Mouse (Mus musculus): ENCODE results near the gene Sh3d19. TPM values are rescaled to one million over a fixed set of nuclear protein-coding genes. Genes with fewer than 3 reads are reported as not detected.
A peak's percentile ranks its signal among the peaks of the same experiment; 100 is the strongest.
"Not testable (repeated sequence)": the region's sequence is repeated elsewhere in the genome, so short reads cannot be mapped to it uniquely, and the experiment has no call there.

The Sh3d19 gene
- polyA plus RNA-seq, 1 experiment from 2014 or later = 23.0 TPM

DNA sequence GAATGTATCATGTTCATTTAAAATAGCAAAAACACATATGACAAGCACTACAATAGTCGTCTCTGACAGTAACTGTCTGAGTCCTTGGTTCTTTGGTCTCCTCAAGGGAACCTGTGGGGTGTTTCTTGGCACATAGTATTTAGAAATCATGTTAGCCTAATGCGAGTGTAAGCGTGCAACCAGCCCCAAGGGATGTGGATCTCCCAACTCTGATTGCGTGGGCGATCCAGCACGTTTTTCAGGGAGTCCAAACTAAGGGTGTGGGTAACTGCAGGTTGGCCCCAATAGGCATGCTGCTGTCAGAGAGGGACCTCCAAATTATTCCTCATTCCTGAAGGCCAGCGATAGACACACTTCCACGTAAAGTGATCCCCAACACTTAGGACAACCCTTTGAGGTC, 1.9 kb upstream of the Sh3d19 start:
- Histone ChIP-seq H3K27me3 (ENCODE audit: control insufficient read depth, insufficient read depth, low read length) (no peaks in the 10 kb centered on the region), H3K9me3 (ENCODE audit: control insufficient read depth, low read length) (no peaks in the 10 kb centered on the region), H3K36me3 (ENCODE audit: control insufficient read depth, insufficient read depth, low read length) (no peaks in the 10 kb centered on the region), H3K9ac (ENCODE audit: low read length) (no peak overlapping the region), H3K4me3 (ENCODE audit: low read depth, low read length) (no peak overlapping the region), H3K4me1 (replicated peaks; ENCODE audit: control insufficient read depth, insufficient read depth) (no peaks in the 10 kb centered on the region), H3K4me2 (replicated peaks; ENCODE audit: low read depth) (no peak overlapping the region), H3K27ac (replicated peaks) (no peak overlapping the region)
- DNase-seq (ENCODE audit: low spot score) = no peak
- no peak for ATAC-seq (ENCODE audit: low FRiP score, low TSS enrichment)
- WGBS = 83% methylated on average over 8 of the region's 8 CpGs
- no peak for TF ChIP-seq CTCF (IDR thresholded peaks at IDR 0.05; ENCODE audit: low read depth)

DNA sequence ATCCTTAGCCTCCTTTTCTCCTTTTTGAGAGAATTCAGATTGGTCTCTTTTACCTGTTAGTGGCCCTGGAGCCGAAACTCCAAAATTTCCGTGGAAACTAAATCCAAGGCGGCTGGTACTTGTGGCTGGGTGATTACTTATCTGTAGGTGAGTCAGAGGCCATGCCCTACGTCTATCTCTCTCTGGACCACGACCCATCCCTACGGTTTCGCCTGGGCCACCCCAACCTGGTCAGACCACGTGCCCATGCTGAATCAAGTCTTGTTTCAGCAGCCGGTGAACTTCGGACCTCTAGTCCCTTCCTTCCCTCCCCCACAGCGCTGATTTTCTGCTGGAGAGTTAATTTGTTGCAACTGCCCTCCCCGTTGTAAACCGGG, 678 bp downstream of the Sh3d19 start:
- Histone ChIP-seq H3K36me3 (ENCODE audit: control insufficient read depth, insufficient read depth, low read length) (no peaks in the 10 kb centered on the region), H3K4me2 (replicated peaks; ENCODE audit: low read depth) (peak overlapping the region; percentile 81), H3K4me3 (ENCODE audit: low read depth, low read length) (peak overlapping the region; percentile 96), H3K4me1 (replicated peaks; ENCODE audit: control insufficient read depth, insufficient read depth) (no peaks in the 10 kb centered on the region), H3K27ac (replicated peaks) (peak overlapping the region; percentile 96), H3K9ac (ENCODE audit: low read length) (peak overlapping the region; percentile 91), H3K9me3 (ENCODE audit: control insufficient read depth, low read length) (no peaks in the 10 kb centered on the region), H3K27me3 (ENCODE audit: control insufficient read depth, insufficient read depth, low read length) (no peaks in the 10 kb centered on the region)
- TF ChIP-seq EP300 (optimal IDR thresholded peaks at IDR 0.05) (no peak), CTCF (IDR thresholded peaks at IDR 0.05; ENCODE audit: low read depth) (no peak)
- DNase-seq (ENCODE audit: low spot score) (peak; percentile 74), ATAC-seq (ENCODE audit: low FRiP score, low TSS enrichment) (peak; percentile 64)
- WGBS = under 1% methylated on average over 13 of the region's 13 CpGs

DNA sequence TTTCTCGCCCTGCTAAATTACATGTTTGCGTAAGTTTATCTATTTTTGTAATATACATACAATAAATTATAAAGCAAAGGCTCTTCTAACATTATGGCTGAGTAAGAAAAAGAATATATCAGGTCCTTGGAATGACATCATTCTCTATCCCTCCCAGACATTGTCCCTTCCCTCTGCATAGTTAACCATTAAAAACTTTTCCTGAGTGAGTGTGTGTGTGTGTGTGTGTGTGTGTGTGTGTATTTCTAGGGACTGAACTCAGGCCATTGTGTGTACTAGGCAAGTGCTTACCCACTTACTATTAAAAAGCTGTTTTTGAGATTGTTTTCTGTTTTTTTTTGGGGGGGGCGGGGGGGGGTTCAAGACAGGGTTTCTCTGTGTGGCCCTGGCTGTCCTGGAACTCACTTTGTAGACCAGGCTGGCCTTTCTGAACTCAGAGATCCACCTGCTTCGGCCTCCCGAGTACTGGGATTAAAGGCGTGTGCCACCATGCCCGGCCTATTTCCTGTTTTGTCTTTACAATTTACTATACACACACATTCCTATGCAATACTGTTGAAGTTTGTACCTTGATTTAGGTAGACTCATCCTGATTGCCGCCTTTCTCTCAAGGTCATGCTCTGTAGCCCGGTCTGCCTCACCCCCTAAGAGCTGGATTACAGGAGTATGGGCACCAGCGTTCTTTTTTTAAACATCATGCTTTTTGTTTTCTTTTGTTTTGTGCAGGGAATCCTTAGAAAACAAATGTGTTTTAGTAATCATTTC, 2.6 kb downstream of the Sh3d19 start:
- TF ChIP-seq EP300 (optimal IDR thresholded peaks at IDR 0.05) (no peak), CTCF (IDR thresholded peaks at IDR 0.05; ENCODE audit: low read depth) (no peak)

DNA sequence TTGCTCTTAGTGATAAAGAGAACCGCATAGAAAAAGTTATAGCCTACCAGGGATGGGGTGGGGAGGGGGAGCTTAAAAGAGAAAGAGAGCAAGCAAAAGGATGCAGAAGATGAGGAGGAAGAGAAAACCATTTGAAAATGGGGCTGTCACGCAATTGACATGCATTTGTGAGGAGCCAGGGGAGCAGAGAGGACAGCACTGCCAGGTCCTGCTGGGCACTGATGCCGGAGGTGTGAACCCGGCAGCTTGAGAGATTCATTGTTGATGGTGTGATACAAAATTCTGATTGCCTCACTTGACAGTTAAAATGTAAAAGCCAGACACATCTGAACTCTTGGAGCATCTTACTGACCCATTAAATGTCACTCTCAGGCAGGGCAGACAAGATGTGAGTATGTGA, 3.5 kb downstream of the Sh3d19 start:
- Histone ChIP-seq H3K4me2 (replicated peaks; ENCODE audit: low read depth) (no peak overlapping the region), H3K4me1 (replicated peaks; ENCODE audit: control insufficient read depth, insufficient read depth) (no peaks in the 10 kb centered on the region), H3K4me3 (ENCODE audit: low read depth, low read length) (no peak overlapping the region), H3K9me3 (ENCODE audit: control insufficient read depth, low read length) (no peaks in the 10 kb centered on the region), H3K27me3 (ENCODE audit: control insufficient read depth, insufficient read depth, low read length) (no peaks in the 10 kb centered on the region), H3K9ac (ENCODE audit: low read length) (no peak overlapping the region), H3K27ac (replicated peaks) (no peak overlapping the region), H3K36me3 (ENCODE audit: control insufficient read depth, insufficient read depth, low read length) (no peaks in the 10 kb centered on the region)
- DNase-seq (ENCODE audit: low spot score) (no peak), ATAC-seq (ENCODE audit: low FRiP score, low TSS enrichment) (no peak)
- no peak for TF ChIP-seq EP300 (optimal IDR thresholded peaks at IDR 0.05)
- WGBS = 77% methylated on average over 4 of the region's 4 CpGs

More for the DNA sequence above, 2.6 kb downstream of the Sh3d19 start:
- no peak for ATAC-seq (ENCODE audit: low FRiP score, low TSS enrichment)
- Histone ChIP-seq H3K9ac (ENCODE audit: low read length) (0 out of 2 replicates have a peak overlapping the region, but pooled peaks have one; percentile 27), H3K4me2 (replicated peaks; ENCODE audit: low read depth) (peak overlapping the region; percentile 81), H3K9me3 (ENCODE audit: control insufficient read depth, low read length) (no peaks in the 10 kb centered on the region), H3K27me3 (ENCODE audit: control insufficient read depth, insufficient read depth, low read length) (no peaks in the 10 kb centered on the region), H3K4me1 (replicated peaks; ENCODE audit: control insufficient read depth, insufficient read depth) (no peaks in the 10 kb centered on the region), H3K36me3 (ENCODE audit: control insufficient read depth, insufficient read depth, low read length) (no peaks in the 10 kb centered on the region), H3K27ac (replicated peaks) (peak overlapping the region; percentile 67), H3K4me3 (ENCODE audit: low read depth, low read length) (peak overlapping the region; percentile 96; the same call in 1 of the 2 replicates)
- WGBS = 73% methylated on average over 10 of the region's 10 CpGs
- DNase-seq (ENCODE audit: low spot score) = no peak

DNA sequence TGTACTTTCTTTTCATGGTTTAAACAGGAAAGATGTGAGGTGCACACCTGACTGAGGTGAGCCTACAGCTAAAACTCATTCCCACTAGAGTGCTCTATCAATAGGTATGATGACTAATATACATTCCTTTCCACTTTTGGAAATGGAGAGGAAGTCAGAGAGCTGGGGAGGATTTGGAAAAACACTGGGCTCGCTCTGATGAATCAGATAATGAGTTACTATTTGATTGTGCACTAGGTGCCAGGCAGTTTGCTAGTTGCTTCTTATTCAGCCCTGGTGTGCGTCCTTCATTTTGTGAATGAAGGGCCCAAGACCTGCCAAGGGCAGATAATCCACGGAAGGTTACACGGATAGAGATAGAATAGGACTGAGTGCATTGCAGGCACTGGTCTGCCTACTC, 9.1 kb downstream of the Sh3d19 start:
- Histone ChIP-seq H3K27me3 (ENCODE audit: control insufficient read depth, insufficient read depth, low read length) (no peaks in the 10 kb centered on the region), H3K4me3 (ENCODE audit: low read depth, low read length) (no peak overlapping the region), H3K4me2 (replicated peaks; ENCODE audit: low read depth) (no peak overlapping the region), H3K27ac (replicated peaks) (no peak overlapping the region; the same call in 1 of the 2 replicates), H3K36me3 (ENCODE audit: control insufficient read depth, insufficient read depth, low read length) (no peaks in the 10 kb centered on the region), H3K9me3 (ENCODE audit: control insufficient read depth, low read length) (no peaks in the 10 kb centered on the region), H3K4me1 (replicated peaks; ENCODE audit: control insufficient read depth, insufficient read depth) (0 out of 2 replicates have a peak, but pooled peaks cover 2% of the 10 kb centered on the region), H3K9ac (ENCODE audit: low read length) (no peak overlapping the region)
- no peak for DNase-seq (ENCODE audit: low spot score)
- no peak for ATAC-seq (ENCODE audit: low FRiP score, low TSS enrichment)
- TF ChIP-seq CTCF (IDR thresholded peaks at IDR 0.05; ENCODE audit: low read depth) (no peak), EP300 (optimal IDR thresholded peaks at IDR 0.05) (no peak)
- 63% methylated on average over 4 of the region's 4 CpGs for WGBS

DNA sequence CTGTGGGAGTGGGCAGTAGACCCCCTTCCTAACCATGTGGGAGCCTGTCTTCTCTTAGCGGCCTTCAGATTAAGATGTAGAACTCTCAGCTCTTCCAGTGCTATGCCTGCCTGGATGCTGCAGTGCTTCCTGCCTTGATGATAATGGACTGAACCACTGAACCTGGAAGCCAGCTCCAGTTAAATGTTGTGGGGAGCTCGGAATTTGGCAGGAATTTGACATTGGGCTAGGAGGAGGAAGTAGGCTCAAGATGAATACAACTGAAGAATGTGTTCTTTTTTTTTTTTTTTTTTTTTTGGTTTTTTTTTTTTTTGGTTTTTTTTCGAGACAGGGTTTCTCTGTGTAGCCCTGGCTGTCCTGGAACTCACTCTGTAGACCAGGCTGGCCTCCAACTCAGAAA, 10.9 kb downstream of the Sh3d19 start:
- not testable (repeated sequence) for H3K9me3 ChIP-seq (ENCODE audit: control insufficient read depth, low read length); H3K4me3 ChIP-seq (ENCODE audit: low read depth, low read length); H3K4me2 ChIP-seq (replicated peaks; ENCODE audit: low read depth); H3K27me3 ChIP-seq (ENCODE audit: control insufficient read depth, insufficient read depth, low read length); ATAC-seq (ENCODE audit: low FRiP score, low TSS enrichment); H3K9ac ChIP-seq (ENCODE audit: low read length); H3K27ac ChIP-seq (replicated peaks); H3K36me3 ChIP-seq (ENCODE audit: control insufficient read depth, insufficient read depth, low read length); H3K4me1 ChIP-seq (replicated peaks; ENCODE audit: control insufficient read depth, insufficient read depth); DNase-seq (ENCODE audit: low spot score)
- WGBS = 87% methylated on average over 3 of the region's 3 CpGs
